Mouse (Mus musculus) small intestine, adult 2 months (tissue): ENCODE measurements at regions not wholly inside any gene's neighbourhood (a gene's known extent, or its start where the extent isn't known, plus 50 kb on each side); places are given as distances from the start of the nearest gene placed in this dataset.

ENCODE experiments used
- CTCF ChIP-seq: fragments of 200-500 bp; IDR thresholded peaks from 2 replicates; pipeline ENCODE4 v1.5.1; 2012; ENCODE audit warnings: low read depth, mild to moderate bottlenecking, control low read depth, inconsistent platforms, low read length, moderate library complexity, mixed read lengths; ENCODE audit not compliant: insufficient replicate concordance, insufficient read length; ENCODE audit errors: extremely low read depth
- POLR2A ChIP-seq: fragments of 200-500 bp; IDR thresholded peaks from 2 replicates; pipeline ENCODE4 v1.6.1; 2012; ENCODE audit warnings: low read depth, mild to moderate bottlenecking, control low read depth, inconsistent platforms, low read length, moderate library complexity

GRCm38 (mm10) chr10:66948329-66948728, 147.6 kb upstream of the Jmjd1c start:
- TF ChIP-seq CTCF = no peak
- TF ChIP-seq POLR2A = no peak
